Mouse (Mus musculus) common myeloid progenitor, adult 5-6 weeks (primary cell): ENCODE measurements around the gene Cdca5. TPM values are rescaled to one million over a fixed set of nuclear protein-coding genes. Genes with fewer than 3 reads are reported as not detected.
"Not testable (repeated sequence)": the region's sequence is repeated elsewhere in the genome, so short reads cannot be mapped to it uniquely, and the experiment has no call there.

Source experiments
- ATAC-seq: replicated peaks from 2 replicates; pipeline ENCODE4 v1.8.0; 2016; ENCODE audit warnings: low read depth, mild to moderate bottlenecking, moderate TSS enrichment, inconsistent platforms; ENCODE audit not compliant: poor library complexity, severe bottlenecking
- total RNA-seq: library from RNA; stranded (forward); fragments of 200-1000, 187-1606 nt; gene quantifications from 2 replicates; pipeline ENCODE4 v1.2.3, GENCODE M21; 2017

Gene Cdca5
- total RNA-seq, 1 experiment from 2014 or later: 25.8 TPM

GRCm38 (mm10) chr19:6101186-6101585 is 16.4 kb downstream of the Cdca5 start:
- no peak for ATAC-seq

DNA sequence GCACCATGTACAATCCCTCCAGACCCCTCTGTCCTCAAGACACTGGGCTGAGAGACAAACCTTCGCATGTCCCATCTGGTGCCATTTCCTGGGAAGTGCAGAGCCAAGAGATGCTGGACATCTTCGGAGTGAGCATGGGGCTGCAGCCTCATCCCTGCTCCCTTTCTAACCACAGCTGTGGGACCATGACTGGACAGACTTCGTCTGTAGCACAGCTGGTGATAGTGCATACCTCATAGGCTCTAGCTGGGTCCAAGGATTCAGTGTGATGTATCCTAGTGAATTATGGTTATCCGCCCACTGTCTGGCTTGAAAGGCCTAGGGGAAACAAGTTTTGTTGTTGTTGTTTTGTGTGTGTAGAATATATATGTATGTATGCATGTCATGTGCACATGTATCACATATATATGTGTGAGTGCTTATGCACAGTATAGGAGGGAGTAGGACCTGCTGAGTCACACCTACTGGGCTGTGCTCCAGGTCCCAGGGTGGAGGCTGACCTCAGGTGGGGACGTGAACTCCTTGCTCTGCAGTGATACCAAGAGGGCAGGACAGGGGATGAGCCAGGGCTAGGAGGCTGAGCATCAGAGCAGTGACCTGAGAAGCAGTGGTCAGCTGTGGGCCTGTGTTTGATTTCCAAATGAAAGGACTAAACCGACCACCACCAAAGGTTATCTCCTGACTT is 17.5 kb downstream of the Cdca5 start:
- ATAC-seq: no peak

DNA sequence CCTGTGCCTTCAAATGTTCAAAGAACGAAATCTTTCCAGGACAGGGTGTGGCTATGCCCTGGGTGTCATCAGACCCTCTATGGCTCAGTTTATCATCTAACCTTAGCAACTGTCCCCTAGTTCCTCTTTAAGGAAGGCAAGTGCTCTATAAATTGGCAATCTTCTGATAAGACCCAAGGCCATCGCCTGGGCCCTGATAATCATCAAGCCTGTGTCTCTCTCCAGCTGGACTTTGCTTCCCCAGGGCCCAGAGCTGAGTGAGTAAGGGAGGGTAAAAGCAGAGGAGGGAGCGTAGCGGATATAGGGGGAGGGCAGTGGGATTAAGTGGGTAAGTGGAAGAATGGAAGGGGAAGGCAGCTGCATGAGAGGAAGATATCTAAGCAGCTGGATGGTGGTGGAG is 19.7 kb downstream of the Cdca5 start:
- no peak for ATAC-seq

GRCm38 (mm10) chr19:6105586-6105985 is 20.8 kb downstream of the Cdca5 start, which contains the start of gene Naaladl1:
Gene Naaladl1 (plus strand): TSS chr19:6105782.
- no peak for ATAC-seq

GRCm38 (mm10) chr19:6113116-6113515 is 28.3 kb downstream of the Cdca5 start:
- ATAC-seq: no peak

DNA sequence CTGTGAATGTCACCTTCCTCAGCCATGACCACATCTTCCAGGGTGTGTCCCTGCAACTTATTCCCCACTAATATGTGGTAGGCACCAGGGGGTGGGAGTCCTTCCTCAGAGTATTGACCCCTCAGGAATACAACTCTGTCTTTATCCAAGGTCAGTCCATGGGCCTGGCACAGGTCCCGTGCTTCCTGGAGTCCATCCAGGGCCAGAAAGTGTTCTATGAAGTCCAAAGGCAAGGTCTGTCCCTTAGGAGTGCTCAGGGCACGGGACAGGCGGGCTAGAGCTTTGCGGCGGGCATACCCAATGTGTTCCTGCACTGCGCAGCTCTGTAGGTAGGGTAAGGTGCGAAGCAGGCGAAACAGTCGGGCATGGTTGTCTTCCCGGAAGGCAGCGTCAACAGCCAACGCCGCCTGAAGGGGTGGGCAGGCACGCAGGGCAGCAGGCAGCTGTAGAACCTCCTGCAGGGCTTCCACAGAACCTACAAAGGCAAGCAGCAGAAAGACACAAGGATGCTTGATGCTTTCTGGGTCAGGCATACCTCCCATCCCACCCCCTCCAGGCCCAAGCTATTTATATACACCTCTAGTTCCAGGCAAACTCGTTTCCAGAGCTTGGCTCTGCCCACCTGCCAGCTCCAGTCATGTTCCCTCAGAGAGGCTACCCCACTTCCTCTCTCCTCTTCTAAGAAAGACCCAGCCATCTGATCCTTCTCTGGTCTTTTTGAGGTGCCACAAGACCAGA is 31.5 kb downstream of the Cdca5 start:
- no peak for ATAC-seq

DNA sequence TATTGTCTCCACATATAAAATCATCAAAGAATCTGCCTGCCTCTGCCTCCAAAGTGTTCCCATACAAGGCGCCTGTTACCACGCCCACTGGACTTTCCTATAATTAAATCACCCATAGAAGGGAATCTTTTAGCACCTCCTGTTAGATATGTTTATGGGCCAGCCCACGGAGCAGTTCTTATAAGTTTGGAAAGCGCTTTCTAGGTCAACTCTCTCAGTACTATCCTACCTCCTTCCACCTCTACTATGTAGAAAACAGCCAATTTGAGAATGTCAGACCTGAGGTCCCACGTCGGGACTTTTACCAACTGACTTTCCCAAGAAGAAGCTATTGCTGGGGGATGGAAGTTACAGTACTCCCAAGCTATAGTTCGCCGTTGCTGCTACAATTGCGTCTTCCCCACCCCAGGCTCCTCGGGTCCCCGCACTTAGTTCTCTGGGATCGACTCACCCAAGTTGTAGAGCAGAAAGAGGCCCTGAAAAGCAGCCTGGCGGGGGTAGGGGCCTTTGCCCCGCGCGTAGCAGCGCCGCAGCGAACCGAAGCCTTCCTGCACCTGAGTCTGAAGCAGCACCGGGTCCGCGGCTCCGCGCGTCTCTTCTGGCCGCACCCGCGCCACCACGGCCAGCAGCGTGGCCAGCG is 32.7 kb downstream of the Cdca5 start:
- ATAC-seq: no peak

GRCm38 (mm10) chr19:6117986-6118676 is 33.3 kb downstream of the Cdca5 start, which contains the start of gene Sac3d1:
Gene Sac3d1 (minus strand): TSS chr19:6118650.
- ATAC-seq: peak; percentile 91

DNA sequence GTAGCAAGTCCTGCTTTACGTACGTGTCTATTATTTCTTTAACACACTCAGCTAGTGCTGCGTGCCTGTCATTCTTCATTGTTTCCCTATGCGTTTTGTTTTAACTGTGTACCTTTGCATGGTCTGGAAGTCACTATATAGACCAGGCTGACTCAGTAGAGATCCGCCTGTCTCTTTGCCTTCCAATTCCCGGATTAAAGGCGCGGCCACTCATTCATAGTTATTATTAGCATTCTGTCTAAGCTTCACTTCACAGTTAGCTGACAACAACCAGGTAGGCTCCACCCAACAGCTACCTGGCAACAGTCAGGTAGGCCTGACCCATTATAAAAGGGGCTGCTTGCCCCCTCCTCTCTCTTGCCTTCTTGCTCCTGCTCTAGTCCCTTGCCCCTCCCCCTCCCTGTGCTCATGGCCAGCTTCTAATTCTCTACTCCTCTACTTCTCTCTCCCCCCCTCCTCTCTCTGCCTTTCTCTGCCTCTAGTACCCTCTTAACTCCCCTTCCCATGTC is 33.9 kb downstream of the Cdca5 start:
- 0 out of 2 replicates have a peak, but pooled peaks have one; percentile 2 for ATAC-seq

DNA sequence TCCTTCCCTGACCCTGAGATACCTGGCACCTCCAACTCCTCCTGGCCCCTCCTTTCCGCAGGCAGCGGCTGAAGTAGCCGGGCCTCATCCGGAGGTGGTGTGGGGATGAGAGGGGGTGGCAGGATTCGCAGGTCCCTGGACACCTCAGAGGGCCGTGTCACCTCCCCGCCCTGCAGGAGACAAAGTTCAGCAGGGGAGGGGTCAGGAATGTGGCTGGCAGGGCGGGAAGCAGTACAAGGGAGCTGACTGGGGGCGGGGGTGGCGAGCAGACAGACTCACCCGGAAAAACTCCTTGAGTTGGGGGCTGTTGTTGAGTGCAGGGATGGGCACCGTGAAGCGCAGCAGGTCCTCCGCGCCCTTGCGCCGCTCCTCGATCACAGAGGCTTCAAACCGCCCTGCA is 37.0 kb downstream of the Cdca5 start:
- no peak for ATAC-seq

DNA sequence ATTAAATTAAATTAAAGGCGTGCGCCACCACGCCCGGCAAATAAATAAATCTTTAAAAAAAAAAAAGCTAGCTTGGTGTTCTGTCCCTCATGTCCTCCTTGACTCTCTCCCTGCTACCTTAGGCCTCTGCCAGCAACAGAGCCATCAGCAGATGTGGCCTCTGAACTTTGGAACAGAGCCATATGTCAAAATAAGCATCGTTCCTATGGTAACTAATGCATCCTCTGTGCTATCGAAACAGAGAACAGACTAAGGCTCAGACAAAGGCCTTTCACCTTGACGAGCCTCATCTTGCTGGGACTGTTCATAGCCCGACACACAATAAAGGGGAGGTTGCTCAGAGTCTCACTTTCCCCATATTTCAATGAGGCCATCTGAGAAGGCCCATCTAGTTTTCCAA is 38.5 kb downstream of the Cdca5 start:
- ATAC-seq: no peak

DNA sequence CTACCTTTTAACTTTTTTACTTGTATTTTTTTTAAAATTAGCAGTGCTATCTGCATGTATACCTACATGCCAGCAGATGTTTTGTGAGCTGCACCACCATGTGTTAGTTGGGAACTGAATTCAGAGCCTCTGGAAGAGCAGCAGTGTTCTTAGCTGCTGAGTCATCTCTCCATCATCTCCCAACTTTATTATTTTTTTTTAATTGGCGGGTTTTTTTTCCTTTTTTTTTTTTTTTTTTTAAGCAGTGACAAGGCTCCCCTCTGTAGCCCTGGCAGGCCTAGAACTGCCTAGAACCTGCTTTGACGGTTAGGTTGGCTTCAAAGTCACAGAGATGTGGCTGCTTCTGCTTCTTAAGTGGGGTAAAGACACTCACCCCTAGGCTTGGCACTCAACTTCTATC is 40.1 kb downstream of the Cdca5 start:
- no peak for ATAC-seq

- no peak for ATAC-seq
Observed at GRCm38 (mm10) chr19:6126289-6126688, 41.5 kb downstream of the Cdca5 start.

DNA sequence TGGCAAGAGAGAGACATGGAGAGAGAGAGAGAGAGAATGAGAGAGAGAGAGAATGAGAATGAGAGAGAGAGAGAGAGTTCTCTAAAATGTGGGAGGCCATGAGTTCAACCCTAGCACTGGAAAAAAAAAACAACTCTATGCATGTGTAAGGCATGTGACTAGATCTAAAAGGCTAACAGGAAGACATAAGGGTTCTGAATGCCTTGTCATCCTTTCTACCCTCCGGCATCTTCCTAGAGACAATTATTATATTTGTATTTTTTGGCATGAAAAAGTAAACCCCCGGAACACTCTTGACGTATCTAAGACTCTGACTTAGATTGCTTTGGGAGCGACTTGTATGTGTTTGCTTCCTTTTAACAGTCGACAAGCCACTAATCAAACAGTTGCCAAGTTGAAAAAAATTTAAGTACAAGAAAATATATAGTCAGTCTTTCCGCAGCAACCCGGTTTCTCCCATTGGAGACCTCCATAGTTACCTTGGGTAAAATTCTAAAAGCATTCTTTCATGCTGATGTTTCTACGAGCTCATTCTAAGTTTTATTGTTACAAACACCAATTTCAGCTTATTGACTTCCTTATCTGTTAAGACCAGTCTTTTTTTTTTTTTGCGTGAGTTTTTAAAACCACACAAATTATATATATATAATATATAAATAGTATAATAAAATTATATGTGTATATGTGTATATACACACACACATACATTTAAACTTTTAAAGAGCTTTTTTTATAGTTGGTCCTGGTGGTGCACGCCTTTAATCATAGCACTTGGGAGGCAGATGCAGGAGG is 42.2 kb downstream of the Cdca5 start:
- ATAC-seq: no peak

- ATAC-seq: peak; percentile 96
Observed at GRCm38 (mm10) chr19:6127760-6128341, 43.1 kb downstream of the Cdca5 start, which contains the start of gene Snx15. Gene Snx15 (minus strand): TSS chr19:6128304.

- ATAC-seq: not testable (repeated sequence)
Observed at GRCm38 (mm10) chr19:6130414-6131128, 45.8 kb downstream of the Cdca5 start.

DNA sequence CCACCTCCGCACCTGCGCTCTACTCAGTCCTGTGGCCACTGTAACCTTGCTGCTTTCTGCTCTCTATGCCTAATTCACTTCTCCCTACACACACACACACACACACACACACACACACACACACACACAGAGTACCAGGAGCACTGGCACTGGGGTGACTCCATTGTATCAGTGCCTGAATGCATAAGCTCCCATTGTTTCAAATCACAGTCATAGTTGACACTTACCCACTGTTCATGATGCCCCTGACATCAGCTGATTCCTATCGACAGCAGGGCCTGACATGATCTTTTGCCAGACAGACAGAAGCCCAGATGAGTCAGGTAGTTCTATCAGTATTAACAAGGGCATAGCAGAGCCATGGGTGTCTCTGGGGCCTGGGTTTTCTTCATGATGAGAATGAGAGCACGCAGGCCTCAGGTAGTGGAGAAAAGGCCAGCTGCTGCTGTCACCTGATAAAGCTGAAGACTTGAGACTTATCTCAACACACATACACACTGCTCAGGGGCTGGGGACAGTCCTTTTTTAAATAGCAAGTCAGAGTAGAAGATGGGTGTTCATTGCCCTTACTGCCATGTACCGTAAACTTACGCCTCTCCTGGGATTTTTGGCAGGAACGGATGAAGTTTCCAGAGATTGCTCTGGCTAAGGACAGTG is 47.5 kb downstream of the Cdca5 start:
- ATAC-seq: no peak

- ATAC-seq: not testable (repeated sequence)
Observed at GRCm38 (mm10) chr19:6133197-6133596, 48.4 kb downstream of the Cdca5 start.
